Mouse (Mus musculus): ENCODE results near the gene Tssc4.

GRCm38 (mm10) chr7:143116521-143116920, 47.5 kb downstream of the Tssc4 start:
- TF ChIP-seq EP300 (IDR thresholded peaks at IDR 0.05; ENCODE audit: low read length) (no peak), CTCF (conservative IDR thresholded peaks at IDR 0.05 in 1 of 2, IDR thresholded peaks at IDR 0.05 in 1 of 2; ENCODE audit: low read depth in 2 of 2, low read length in 2 of 2) (no peak), RCOR1 (conservative IDR thresholded peaks at IDR 0.05; ENCODE audit: low read depth, low read length) (no peak), ZKSCAN1 (IDR thresholded peaks at IDR 0.05; ENCODE audit: borderline replicate concordance, low read depth, low read length) (no peak), SMC3 (IDR thresholded peaks at IDR 0.05; ENCODE audit: low read depth, low read length) (no peak), MAFK (IDR thresholded peaks at IDR 0.05; ENCODE audit: insufficient replicate concordance, low read length) (no peak), POLR2A (IDR thresholded peaks at IDR 0.05; ENCODE audit: low read depth, low read length) (no peak), SIN3A (IDR thresholded peaks at IDR 0.05; ENCODE audit: low read length) (no peak), TBP (conservative IDR thresholded peaks at IDR 0.05; ENCODE audit: low read depth, low read length) (no peak)
